Mouse (Mus musculus) embryonic fibroblast, embryonic 13.5 days (primary cell): ENCODE results near the gene Sacs.

Experiments used
- CTCF ChIP-seq: IDR thresholded peaks from 2 replicates; pipeline ENCODE4 v1.5.1; 2011; ENCODE audit warnings: mild to moderate bottlenecking, control low read depth, low read length, moderate library complexity, borderline replicate concordance; ENCODE audit not compliant: insufficient read depth
- POLR2A ChIP-seq: IDR thresholded peaks from 2 replicates; pipeline ENCODE4 v1.6.1; 2011; ENCODE audit warnings: low read depth, mild to moderate bottlenecking, control low read depth, low read length, moderate library complexity

DNA sequence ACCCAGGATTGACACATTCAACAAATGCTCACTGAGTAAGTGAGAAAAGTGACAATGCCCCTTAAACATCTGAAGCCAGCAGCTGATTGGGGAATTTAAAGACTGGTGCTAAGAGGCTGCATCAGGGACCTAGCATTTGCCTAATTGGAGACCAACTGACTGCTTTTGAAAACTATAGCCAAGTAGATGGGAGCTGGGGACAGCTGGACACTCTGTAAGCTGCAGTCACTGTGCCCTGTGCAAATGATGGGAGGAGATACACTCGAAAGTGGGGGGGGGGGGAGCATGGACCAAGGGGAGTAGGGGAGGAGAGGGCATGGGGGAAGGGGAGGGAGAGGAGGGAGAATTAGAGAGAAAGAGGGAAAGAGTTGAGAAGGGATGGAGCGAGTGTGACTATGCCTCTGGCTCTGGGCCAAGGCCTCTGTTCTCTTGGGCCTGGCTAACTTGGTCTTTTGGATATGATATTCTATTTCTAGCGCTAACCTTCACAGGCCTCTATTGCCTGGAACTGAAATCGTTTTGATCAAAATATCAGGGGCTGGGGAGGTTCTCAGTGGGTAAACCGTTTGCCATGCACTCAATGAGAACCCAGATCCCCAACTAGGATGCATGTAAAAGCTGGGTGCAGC is 97.7 kb downstream of the Sacs start:
- no peak for TF ChIP-seq CTCF
- TF ChIP-seq POLR2A: no peak
